Mouse (Mus musculus) MN1 (cell line): Measurements from ENCODE around the gene Gm3286.
"Not testable (repeated sequence)": the region's sequence is repeated elsewhere in the genome, so short reads cannot be mapped to it uniquely, and the experiment has no call there.

ENCODE experiments used
- DNase-seq: peaks from one replicate; pipeline ENCODE4 v3.0.0-alpha.2; 2016; ENCODE audit warnings: low spot score

The Gm3286 gene

DNA sequence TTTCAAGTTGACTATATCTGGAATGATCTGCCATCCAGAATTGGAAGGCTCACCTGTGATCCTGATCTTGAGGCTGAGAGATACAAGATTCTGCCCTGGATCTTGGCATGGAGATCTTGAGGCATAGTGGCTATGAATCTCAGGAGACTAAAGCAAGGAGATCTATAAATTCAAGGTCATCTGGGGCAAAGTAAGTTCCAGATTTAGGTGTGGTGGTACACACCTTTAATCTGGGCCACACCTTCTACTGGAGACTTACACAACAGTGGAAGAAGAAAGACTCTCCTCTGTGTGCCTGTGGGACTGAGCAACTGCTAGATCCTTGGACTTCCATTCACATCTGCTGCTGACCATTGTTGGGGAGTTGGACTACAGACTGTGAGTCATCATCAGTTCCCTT lies at the start of gene Gm3286:
Gm3286 (plus strand) TSS at position 301 of the 400 bp plus-strand sequence.
- DNase-seq: not testable (repeated sequence)
